Mouse (Mus musculus) thymus, adult 2 months (tissue): Measurements from ENCODE around the gene Trp53rka. TPM values are rescaled to one million over a fixed set of nuclear protein-coding genes. Genes with fewer than 3 reads are reported as not detected.
A peak's percentile ranks its signal among the peaks of the same experiment; 100 is the strongest.
"Not testable (repeated sequence)": the region's sequence is repeated elsewhere in the genome, so short reads cannot be mapped to it uniquely, and the experiment has no call there.

ENCODE experiments used
- DNase-seq: peaks from one replicate; pipeline ENCODE4 v3.0.0; 2021
- H3K27ac ChIP-seq: fragments of 200-500 bp; 2 replicates; pipeline ENCODE4 v1.5.1; 2012; ENCODE audit warnings: low read length, control low read depth; ENCODE audit not compliant: control insufficient read depth, insufficient read depth
- H3K27me3 ChIP-seq: fragments of 200-500 bp; 2 replicates; pipeline ENCODE4 v1.6.1; 2012; ENCODE audit warnings: mild to moderate bottlenecking, low read length, moderate library complexity, mixed read lengths; ENCODE audit not compliant: control insufficient read depth, insufficient read depth
- H3K36me3 ChIP-seq: fragments of 200-500 bp; 2 replicates; pipeline ENCODE4 v1.6.1; 2012; ENCODE audit warnings: mild to moderate bottlenecking, low read length, moderate library complexity; ENCODE audit not compliant: control insufficient read depth, insufficient read depth
- H3K4me1 ChIP-seq: fragments of 200-500 bp; replicated peaks from 2 replicates; pipeline ENCODE4 v1.6.1; 2012; ENCODE audit warnings: low read length; ENCODE audit not compliant: control insufficient read depth, insufficient read depth
- H3K4me3 ChIP-seq: fragments of 200-500 bp; 2 replicates; pipeline ENCODE4 v1.5.1; 2012; ENCODE audit warnings: mild to moderate bottlenecking, low read length, control low read depth, moderate library complexity; ENCODE audit not compliant: control insufficient read depth, insufficient read depth
- CTCF ChIP-seq: fragments of 200-500 bp; IDR thresholded peaks from 2 replicates; pipeline ENCODE4 v1.5.1; 2012; ENCODE audit warnings: mild to moderate bottlenecking, control low read depth, low read length, moderate library complexity, borderline replicate concordance; ENCODE audit not compliant: control insufficient read depth, poor library complexity, insufficient read depth; ENCODE audit errors: extremely low read depth
- POLR2A ChIP-seq: fragments of 200-500 bp; IDR thresholded peaks from 2 replicates; pipeline ENCODE4 v1.6.1; 2012; ENCODE audit warnings: mild to moderate bottlenecking, low read length, control low read depth, moderate library complexity; ENCODE audit not compliant: control insufficient read depth, poor library complexity, insufficient read depth; ENCODE audit errors: extremely low read depth
- WGBS: fragments of 180-500 bp; shearing (Covaris S2); methylation state at CpG from one replicate; pipeline ENCODE4 v1.1.7; 2018; 5-methylcytosine and 5-hydroxymethylcytosine counted together
- polyA plus RNA-seq: library from polyadenylated mRNA; depleted of rRNA; stranded (reverse); fragments of >200 nt; gene quantifications from 2 replicates; pipeline ENCODE4 v1.2.3, GENCODE M21; 2012

The Trp53rka gene
- polyA plus RNA-seq, 1 experiment, result 32.2 TPM

DNA sequence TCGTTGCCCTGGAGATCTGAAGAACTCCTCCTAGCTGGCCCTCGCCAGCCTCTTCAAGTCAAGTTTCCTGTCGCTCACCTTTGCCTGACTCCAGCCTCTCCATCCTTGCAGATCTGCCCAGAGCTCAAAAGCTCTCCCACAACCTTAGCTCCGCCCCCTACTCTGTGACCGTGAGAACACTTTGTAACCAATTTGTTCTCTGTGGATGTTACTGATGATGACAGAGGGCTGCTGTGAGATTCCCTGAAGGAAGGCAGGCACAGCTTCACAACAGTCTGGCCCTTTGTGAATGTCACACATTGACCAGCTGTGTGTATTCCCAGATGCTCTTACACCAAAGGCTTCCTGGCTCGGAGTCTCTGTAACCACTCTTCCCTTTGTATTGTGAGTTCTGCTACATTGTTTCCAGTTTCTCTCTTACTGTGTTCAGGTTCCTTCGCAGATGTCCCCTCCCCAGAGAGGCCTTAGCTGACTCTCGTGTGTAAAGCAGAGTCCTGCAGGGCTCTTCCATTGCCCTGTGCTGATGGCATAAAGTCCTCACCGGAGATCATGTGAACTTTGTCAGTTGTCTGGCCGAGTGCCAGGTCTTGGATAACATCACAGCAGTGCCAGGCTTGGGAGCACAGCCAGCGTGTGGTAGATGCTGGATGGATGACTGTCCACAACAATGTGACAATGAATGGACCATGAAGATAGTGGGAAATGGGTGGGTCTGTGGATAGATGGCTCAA lies 19.9 kb upstream of the Trp53rka start:
- no peak overlapping the region for H3K4me3 ChIP-seq
- TF ChIP-seq CTCF, result no peak
- TF ChIP-seq POLR2A, result no peak
- H3K4me1 ChIP-seq, result peaks cover 17% of the 10 kb centered on the region; the same call in 1 of the 2 replicates
- WGBS, result 60% methylated on average over 11 of the region's 11 CpGs
- no peak overlapping the region for H3K27ac ChIP-seq
- H3K36me3 ChIP-seq, result no peaks in the 10 kb centered on the region
- no peak for DNase-seq
- H3K27me3 ChIP-seq, result no peaks in the 10 kb centered on the region

DNA sequence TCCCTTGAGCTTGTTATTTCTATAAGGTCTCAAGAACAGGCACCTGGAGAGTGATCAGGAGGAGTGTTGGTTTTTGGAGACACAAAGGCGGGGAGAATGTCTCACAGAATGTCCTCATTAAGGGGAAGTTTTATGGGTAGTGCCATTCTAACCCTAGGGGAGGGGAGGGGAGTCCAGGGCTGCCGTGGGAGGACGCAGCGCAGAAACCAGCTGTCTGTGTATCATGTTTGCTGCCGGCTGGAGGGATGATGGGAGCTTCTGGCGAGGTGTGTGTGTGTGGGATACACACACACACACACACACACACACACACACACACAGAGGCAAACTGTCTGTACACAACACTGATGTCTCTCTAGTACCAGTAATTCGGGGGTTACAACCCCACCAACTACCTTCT lies 19.3 kb upstream of the Trp53rka start:
- 44% methylated on average over 7 of the region's 7 CpGs for WGBS
- Histone ChIP-seq H3K27ac (no peak overlapping the region), H3K27me3 (no peaks in the 10 kb centered on the region), H3K36me3 (no peaks in the 10 kb centered on the region), H3K4me1 (peaks cover 17% of the 10 kb centered on the region; the same call in 1 of the 2 replicates), H3K4me3 (no peak overlapping the region)
- DNase-seq, result no peak
- no peak for TF ChIP-seq CTCF
- TF ChIP-seq POLR2A, result no peak

DNA sequence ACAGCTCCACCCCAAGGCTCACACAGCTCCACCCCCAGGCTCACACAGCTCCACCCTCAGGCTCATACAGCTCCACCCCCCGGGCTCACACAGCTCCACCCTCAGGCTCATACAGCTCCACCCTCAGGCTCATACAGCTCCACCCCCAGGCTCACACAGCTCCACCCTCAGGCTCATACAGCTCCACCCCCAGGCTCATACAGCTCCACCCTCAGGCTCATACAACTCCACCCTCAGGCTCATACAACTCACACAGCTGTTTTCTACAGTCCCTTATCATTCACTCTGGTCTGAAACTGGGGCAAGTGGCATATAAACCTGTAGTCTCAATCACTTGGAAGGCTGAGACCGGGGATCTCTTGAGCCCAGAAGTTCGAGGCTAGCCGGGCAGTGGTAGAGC lies 18.4 kb upstream of the Trp53rka start:
- not testable (repeated sequence) for H3K27ac ChIP-seq, H3K36me3 ChIP-seq, H3K27me3 ChIP-seq, H3K4me3 ChIP-seq, DNase-seq
- 93% methylated on average over 4 of the region's 4 CpGs for WGBS
- H3K4me1 ChIP-seq, result peaks cover 17% of the 10 kb centered on the region; the same call in 1 of the 2 replicates

DNA sequence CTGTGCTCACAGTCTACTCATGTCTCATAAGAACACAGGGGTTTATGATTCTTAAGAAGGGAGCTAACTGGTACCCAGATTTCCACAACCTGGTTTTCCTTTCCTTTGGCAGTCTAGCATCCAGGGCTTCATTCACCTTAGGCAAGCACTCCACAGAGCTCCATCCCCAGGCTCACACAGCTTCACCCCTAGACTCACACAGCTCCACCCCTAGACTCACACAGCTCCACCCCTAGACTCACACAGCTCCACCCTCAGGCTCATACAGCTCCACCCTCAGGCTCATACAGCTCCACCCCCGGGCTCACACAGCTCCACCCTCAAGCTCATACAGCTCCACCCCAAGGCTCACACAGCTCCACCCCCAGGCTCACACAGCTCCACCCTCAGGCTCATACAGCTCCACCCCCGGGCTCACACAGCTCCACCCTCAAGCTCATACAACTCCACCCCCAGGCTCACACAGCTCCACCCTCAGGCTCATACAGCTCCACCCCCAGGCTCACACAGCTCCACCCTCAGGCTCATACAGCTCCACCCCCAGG lies 17.9 kb upstream of the Trp53rka start:
- WGBS, result 78% methylated on average over 2 of the region's 2 CpGs
- not testable (repeated sequence) for H3K27ac ChIP-seq, H3K27me3 ChIP-seq, DNase-seq, H3K36me3 ChIP-seq, H3K4me3 ChIP-seq
- H3K4me1 ChIP-seq, result peaks cover 17% of the 10 kb centered on the region; the same call in 1 of the 2 replicates

DNA sequence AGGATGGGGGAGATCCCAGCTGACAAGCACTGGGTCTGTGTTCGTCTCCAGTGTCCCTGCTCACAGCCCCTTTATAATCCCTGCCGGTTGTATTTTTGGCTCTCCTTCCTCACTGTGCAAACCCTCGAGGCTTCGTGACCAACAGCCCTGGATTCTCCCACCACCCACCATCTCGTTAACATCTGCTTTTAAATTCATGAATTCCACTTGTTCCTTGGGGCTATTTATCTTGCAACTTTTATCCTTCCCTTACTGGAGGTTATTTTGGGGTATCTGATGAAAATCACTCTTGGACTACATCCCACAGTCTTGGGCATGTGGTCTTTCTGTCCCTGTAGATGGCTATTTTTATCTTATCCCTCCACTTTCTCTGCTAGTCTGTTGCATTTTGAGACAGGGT lies 17.3 kb upstream of the Trp53rka start:
- 77% methylated on average over 5 of the region's 5 CpGs for WGBS

DNA sequence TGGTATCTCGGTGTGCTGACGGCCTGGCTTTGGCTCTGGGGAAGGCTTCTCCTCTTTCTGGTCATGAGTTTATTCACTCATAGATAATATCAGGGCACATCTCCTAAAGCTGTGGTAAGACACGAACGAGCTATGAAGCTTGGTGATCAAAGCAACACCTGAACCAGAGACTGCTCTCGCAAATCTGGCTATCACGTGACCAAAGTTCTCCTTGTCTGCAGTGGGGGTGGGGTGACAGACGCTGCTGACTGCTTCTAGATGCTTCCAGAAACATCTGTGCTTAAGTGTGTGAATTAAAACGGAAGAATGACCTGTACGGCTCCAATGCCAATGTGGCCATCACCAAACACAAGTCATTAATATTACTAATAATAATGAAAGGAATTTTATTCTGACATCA lies 16.6 kb upstream of the Trp53rka start:
- H3K4me3 ChIP-seq, result no peak overlapping the region
- no peak overlapping the region for H3K27ac ChIP-seq
- H3K27me3 ChIP-seq, result no peaks in the 10 kb centered on the region; the same call in 1 of the 2 replicates
- H3K4me1 ChIP-seq, result peaks cover 17% of the 10 kb centered on the region; the same call in 1 of the 2 replicates
- WGBS, result 16% methylated on average over 9 of the region's 9 CpGs
- no peaks in the 10 kb centered on the region for H3K36me3 ChIP-seq
- TF ChIP-seq POLR2A (no peak), CTCF (no peak)
- peak; percentile 51 for DNase-seq

More for the DNA sequence above, 17.3 kb upstream of the Trp53rka start:
- no peak for DNase-seq
- H3K36me3 ChIP-seq, result no peaks in the 10 kb centered on the region
- H3K4me3 ChIP-seq, result no peak overlapping the region
- H3K27ac ChIP-seq, result no peak overlapping the region
- TF ChIP-seq POLR2A (no peak), CTCF (no peak)
- H3K4me1 ChIP-seq, result peaks cover 17% of the 10 kb centered on the region; the same call in 1 of the 2 replicates
- H3K27me3 ChIP-seq, result no peaks in the 10 kb centered on the region; the same call in 1 of the 2 replicates
